Mouse (Mus musculus): ENCODE data around the gene Cutal.
"Not testable (repeated sequence)": the region's sequence is repeated elsewhere in the genome, so short reads cannot be mapped to it uniquely, and the experiment has no call there.

The Cutal gene

DNA sequence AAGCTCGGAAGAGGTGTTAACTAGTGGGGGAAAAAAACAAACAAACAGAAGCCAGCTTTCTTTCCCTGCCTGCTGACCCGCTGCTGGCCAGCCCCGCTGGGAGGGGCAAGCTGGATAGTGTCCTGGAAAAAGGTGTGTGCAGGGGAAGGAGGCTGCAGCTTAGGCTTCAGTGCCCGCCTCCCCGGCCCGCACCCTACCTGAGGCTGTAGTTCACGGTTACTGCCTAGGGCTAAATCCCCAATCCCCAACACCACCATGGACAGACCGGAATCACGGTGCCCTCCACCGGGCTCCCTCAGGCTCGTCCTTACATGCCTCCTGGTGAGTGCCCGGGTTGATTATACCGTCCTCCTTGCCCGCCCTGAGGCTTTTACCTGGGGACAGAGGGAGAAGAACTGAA, at the start of gene Cutal:
Gene Cutal, plus strand, starts transcription at position 126 of the 400 bp plus-strand sequence.
- DNase-seq: peak; percentile 71

DNA sequence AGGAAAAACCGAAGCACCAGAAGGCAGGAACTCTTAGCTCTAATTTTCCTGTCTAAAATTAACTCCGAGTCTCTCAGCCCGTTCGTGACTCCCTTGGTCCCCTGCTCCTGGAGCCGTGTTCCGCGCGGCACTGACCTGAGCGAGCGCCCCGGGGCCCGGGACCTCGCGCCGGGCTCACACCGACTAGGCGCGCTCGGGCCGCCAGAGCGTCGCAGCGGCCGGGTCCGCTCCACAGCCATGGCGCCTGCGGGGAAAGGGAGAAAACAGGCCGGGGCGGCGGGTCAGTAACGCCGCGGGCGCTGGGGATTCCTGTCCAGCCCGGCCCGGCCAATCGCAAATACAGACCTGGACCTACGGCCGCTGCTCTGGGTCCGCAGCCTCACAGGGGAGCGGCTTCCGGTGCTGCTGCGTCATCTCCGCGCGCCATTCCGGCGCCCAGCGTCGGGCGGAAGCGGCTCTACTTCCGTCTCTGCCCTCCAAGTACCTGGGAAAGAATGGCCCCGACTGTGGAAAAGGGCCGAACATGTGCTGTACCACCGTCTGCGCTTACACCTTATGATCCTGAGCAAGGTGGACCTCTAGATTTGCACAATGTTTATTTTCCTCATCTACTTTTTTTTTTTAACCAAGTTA, 48.3 kb upstream of the Cutal start, which contains the start of gene Fbxw2:
Gene Fbxw2, minus strand, starts transcription at position 485 of the 633 bp plus-strand sequence.
- DNase-seq: peak; percentile 94

DNA sequence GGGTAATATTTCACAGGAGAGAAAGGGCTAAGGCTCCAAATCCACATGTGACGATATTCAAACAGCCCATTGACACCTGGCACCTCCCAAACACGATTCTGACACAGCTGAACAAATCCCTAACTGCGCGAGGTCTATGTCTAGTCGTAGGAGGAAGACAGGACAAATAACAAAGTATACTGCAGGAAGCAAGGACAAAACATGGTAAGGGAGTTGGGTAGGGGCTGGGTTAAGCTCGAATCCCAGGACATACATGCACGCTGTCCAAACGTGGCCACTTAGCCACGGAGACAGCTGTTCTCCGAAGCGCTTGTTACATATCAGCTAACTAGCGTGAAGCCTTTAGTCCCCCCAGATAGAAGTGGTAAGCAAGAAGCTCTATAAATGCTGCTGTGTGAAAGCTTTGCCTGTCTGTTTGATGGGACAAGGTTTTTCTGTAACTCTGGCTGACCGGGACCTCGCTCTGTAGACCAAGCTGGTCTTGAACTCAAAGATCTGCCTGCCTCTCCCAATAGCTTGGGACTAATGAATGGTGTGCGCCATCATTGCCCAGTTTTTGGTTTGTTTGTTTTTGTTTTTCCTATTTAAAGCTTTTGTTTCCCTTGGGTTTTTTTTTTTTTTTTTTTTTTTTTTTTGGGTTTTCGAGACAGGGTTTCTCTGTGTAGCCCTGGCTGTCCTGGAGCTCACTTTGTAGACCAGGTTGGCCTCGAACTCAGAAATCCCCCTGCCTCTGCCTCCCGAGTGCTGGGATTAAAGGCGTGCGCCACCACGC, 47.5 kb upstream of the Cutal start:
- no peak for DNase-seq

DNA sequence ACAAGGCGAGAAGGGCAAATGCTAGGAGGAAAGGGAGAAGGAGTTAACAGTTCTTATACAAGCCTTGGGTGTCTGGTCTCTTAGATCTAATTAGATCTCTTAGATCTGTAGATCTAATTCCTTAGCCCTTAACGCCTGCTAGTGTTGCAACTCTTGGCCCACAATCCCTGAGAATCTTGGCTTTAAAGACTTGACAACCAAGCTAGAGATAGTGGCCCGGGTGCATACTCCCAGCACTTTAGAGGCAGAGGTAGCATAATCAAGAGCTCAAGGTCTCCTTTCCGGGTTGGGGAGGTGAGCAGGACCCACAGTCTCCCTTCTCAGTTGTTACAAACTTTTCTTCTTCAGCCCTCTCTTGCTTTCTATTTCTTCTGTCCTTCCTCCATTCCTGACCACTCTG, 46.6 kb upstream of the Cutal start:
- DNase-seq: no peak

DNA sequence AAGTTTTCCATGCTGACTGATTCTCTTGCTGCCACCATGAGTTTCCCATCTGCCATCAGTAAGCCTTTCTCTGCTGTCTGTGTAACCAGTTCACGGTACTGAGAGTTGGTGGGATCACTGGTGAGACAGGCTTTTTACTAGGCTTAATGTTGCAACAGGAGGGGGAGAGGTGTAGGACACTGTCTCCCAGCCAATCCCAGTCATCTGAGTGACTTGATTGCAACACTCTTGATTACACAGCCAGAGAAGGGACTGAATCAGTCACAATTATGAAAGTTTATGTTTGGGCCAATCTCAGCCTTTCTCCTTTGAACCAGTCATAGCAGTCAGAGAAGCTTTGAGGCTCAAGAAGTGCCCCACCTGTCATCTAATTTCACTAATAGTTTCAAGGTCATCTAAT, 46.2 kb upstream of the Cutal start:
- peak; percentile 55 for DNase-seq

DNA sequence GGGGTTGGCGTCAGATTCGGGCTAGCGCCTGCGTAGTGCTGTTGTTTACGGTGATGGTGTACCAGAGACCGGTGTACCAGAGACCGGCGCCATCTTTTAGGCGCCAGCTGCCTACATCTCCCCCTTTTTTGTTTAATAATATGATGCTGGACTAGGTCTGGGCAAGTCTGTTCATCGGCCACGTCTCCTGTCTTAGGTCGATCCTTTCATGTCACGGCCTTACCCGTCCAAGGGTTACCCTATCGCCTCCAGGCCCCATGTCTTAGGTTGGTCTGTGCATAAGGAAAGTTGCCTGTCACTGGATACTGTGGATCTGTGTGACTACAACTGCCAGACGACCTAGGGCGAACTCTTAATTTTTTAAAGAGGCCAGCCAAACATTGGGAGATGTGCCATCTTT, 44.1 kb upstream of the Cutal start:
- DNase-seq: not testable (repeated sequence)

DNA sequence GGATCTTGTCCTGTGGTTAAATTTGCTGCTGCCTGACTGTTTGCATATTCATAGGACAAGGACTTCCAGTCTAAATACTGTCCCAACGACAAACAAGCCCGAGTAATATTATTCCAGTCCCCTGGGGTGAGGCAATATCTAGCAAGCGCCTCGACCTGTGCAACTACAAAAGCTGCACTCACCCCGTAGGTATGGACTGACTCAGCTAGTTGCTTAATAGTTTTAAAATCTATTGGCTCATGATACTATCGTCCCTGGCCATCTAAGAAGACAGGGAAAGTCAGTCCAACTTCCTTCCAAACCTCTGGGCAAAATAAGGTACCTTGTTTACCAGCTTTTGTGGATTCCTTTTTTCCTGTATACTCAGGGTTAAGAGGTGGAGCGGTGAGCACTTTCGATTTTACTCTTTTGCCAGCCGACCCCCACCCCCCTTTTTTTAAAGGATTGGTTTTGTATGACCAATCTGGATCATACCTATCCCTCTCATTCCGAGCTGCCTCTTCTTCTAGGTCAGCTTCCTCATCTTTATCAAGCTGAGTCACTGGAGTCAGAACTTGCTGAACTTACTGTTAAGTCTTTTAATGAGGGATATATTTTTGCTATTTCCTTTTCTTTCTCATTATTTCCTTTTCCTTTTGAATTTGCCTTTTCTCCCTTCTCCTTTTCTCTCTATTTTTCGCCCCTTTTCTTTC, 41.3 kb upstream of the Cutal start, which contains the start of gene Gm34653:
Gene Gm34653, plus strand, starts transcription at position 242 of the 692 bp plus-strand sequence.
- not testable (repeated sequence) for DNase-seq

DNA sequence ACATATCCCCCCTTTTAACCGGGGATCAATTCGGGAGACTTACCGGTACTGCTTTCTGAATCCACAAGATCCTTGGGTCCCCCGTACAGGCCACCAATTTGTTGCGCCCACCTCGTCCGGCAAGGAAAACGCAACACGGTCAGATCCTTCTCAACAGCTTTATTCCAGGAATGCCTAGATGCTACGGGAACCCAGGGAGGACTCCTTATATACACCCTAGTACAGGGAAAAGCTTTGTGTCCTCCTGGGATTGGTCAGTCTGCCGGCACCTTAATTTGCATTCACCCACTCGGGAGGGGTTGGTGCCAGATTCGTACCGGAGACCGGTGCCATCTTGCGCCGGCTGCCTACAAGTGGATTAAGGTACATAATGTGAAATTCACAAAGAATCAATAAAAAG, 40.6 kb upstream of the Cutal start:
- no peak for DNase-seq

DNA sequence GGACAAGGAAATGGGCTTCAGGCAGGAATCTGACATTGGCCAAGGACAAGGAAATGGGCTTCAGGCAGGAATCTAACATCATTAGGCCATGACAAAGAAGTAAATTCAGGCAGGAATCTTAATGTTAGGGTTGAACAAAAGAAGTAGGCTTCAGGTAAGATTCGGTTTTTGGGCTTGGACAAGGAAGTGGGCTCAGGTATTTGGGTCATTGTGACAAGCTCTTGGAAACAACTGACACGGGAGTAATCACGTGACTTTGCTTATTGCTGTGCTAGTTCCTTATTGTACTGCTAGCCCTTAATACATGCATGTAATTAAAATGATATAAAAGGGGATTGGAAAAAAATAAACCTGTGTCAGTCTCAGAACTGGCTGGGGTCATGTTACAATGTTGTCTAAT, 38.5 kb upstream of the Cutal start:
- no peak for DNase-seq

DNA sequence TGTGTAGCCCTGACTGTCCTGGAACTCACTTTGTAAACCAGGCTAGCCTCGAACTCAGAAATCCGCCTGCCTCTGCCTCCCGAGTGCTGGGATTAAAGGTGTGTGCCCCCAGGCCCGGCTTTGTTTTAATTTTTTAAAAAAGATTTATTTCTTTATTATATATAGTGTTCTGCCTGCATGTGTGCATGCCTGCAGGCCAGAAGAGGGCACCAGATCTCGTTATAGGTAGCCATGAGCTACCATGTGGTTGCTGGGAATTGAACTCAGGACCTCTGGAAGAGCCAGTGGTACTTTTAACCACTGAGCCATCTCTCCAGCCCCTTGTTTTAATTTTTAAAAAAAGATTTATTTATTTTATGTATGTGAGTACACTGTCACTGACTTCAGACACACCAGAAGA, 34.1 kb upstream of the Cutal start:
- not testable (repeated sequence) for DNase-seq

DNA sequence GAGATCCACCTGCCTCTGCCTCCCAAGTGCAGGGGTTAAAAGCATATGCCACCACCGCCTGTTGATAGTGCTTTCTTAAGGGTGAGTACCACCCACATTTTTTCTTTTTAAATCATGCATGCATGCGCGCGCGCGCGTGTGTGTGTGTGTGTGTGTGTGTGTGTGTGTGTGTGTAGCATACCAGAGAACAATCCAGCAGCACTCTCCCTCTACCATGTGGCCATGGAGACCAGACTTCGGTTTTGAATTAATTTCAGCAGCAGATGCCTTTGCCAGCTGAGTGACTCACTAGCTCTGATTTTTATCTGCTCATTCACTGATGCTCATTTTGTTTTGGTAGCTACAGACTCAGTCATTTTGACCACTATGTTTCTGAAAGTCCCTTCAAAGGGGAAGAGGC, 32.5 kb upstream of the Cutal start:
- no peak for DNase-seq

DNA sequence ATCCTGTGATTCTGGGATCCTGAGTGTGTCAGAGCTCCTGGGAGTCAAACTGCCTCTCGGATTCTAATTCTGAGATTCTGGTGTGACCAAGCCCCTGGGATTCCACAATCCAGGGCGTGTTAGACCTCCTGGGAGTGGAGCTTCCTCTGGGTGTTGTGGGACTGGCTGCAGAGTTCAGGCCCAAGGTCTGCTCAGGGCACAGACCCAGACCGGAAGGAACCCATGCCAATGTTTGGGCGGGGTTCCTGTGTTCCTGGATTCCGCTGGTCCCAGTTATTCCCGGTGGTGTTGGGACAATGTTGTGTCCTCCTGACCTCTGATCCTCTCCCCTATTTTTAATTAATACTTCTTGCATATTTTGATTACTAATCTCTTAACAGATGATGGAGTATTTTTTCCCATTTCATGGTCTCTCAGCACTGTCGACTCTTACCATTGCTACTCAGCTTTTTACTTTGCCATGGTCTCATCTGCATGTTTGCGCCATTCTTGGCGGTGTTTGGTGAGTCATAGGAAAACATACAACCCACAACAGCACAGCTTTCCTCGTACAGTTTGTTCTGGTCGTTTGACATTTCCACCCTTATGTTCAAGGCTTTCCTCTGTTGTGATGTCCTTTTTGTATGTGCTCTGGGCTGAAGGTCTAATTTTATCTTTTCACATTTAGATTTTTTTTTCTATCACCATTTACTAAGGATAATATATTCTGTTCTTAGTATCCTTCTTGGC, 30.8 kb upstream of the Cutal start:
- DNase-seq: peak; percentile 88

DNA sequence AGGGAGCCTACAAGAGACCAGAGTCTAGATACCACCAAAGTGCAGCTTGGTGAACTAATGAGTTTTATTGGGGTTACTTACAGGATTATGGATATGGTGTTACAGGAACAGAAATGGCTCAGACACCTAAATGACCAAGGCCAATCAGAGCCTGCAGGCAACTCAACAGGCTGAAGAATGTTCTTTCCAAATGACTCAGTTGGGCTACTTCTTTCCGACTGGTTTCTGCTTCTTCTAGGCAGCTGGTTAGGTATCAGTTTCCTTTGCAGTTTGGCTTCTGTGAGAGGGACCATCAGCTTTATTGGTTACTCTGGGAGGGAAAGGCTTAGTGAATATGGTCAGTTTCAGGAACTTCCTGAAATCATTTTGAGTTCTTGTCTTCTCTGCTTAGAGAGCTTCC, 26.5 kb upstream of the Cutal start:
- no peak for DNase-seq

DNA sequence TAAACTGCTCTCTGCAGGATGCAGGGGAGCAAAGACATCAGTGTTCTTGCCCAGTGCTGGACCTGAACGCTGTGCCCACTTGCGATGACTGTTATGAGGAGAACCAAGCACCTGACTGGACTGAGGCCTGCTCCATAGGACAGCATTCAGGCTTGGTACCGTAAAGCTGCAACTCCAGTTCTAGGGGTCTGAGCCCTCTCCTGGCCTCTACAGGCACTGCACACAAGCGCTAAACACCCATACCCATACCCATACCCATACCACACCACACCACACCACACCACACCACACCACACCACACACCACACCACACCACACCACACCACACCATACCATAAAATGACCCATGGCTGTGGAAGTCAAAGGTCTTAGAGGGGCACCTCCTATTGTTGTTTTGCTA, 18.9 kb upstream of the Cutal start:
- peak; percentile 12 for DNase-seq

DNA sequence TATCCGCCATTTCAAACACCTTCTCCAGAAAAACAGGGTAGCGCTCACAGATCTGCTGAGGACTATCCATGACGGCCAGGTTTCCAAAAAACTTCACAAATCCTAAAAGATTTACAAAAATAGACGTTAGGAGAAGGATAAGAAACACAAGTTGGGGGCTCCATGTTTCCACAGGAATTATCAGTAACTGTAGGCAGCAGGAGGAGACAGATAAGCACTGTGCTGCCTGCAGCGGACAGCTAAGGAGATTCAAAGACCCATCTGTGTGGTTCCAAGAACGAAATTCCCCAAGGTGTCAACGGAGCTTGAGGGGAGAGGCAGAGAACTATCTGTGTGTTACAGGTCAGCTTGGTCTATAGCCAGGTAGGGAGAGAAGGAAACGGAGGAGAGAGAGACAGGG, 16.5 kb upstream of the Cutal start:
- DNase-seq: no peak

DNA sequence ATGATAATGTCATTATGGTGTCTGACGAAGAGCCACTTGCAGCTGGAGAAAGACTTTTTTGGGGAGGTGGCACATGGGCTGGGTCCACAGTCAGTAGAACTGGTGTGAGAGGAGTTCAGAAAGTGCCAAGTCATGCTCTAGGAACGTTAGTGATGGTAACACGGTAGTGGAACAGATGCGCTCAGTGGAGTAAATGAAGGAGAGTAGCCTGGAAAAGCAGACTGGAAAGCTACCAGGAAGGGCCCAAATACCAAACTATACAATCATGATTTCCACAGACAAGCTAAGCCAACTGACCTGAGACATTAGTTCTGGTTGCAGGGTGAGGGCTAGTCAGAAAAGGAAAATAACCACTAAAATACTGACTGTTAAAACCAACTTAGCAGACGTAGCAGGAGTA, 4.5 kb upstream of the Cutal start:
- DNase-seq: no peak

DNA sequence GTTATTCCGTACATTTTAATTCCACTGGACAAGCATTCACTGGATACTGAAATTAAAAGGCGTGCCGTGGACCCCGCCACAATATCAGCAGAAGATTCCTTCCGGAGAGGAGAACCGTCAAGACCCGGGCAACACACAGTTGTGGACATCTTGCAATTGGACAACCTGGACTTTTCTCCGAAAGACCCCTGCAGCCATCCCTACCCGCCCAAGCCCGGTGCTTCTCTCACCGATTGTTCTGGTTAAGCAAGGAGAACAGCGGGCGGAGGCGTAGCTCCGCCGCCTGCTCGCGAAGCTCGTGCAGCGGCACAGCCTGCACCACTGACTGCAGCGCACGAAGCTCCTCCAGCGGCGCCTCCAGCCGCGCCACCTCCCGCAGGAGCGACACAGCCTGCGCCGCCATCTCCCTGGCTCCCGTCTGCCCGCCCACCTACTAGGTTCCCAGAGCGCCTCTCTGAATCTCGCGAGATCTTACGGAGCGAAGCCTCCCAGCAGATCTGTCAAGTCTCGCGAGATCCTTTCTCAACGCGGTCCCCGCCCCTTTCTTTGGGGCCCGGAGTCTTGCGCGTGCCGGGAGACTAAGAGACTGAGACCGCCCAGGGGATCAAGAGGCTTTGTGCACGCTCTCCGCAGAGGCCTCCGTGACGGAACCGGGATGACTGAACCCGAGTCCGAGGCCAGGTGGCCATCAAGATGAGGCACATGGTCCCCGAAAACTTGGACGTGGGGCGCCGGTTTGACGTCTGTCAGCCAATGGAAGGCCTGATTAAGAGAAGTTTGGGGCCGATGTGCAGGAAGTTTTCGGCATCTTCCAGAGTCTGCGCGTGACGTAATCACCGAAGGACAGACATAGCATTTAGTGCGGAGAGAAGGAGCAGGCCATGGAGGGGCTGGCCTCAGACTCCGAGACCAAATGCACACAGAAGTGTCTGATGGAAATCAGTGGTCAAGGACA, 3.4 kb upstream of the Cutal start:
- DNase-seq: peak; percentile 97

DNA sequence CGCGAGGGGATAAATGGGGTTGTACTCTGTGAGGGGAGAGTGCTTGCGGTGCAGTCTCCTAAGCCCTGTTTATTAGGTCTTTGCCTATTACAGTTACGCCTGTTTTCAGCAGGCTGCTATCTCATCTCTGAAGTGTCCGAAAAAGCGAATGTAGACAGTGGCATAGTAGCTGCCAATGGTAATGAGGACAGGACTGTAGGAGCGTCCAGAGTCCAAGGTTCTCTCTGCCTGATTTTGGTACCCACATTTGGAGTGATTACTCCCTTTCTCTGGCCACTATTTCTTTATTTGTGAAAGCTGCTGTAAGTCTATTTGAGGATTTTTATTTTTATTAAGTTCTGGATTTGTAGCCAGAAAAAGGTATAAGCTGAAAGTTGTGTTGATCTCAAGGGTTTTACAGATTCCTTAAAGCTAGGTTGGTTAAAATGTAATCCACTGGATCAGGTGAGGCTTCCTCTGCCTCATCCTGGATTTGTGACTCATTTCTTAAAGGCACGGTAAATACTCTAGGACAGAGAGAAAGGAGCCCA, 685 bp downstream of the Cutal start, which contains the start of gene Psmd5:
Gene Psmd5, minus strand, starts transcription at position 153 of the 530 bp plus-strand sequence.
- DNase-seq: no peak

DNA sequence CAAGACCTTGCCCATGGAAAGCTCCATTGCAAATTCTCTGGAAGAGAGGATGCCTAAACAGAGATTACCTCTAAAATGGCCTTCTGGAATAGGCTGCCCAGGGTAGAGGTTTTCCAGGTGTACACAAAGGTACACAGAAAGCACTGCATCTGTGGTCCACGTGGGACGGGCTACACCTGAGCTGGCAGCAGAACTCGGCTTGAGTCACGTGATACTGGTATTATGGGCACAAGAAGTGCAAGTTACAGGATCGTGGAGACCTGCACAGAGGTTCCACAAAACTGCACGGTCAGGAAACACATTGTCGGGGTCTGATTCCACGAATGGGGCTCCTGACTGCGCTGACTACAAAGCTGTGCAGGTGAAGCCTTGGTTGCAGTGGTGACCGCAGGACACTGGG, 5.9 kb downstream of the Cutal start:
- DNase-seq: no peak

DNA sequence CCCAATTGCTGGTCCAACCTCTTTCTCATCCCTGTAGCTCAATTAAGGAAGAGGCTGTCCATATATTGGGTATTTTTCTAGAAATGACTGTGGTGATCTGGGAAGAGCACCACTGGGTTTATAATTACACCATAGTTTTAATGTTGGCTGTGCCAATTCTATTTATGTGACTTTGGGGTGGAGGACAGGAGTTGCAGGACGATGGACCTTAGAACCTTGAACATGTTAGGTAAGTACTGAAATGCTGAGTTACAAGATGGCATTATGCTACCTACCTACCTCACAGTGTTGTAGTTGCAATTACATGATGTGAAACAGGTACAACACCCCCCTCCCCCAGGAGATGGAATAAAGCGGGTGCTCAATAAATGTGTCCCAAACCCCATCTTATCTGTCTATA, 8.6 kb downstream of the Cutal start:
- no peak for DNase-seq

DNA sequence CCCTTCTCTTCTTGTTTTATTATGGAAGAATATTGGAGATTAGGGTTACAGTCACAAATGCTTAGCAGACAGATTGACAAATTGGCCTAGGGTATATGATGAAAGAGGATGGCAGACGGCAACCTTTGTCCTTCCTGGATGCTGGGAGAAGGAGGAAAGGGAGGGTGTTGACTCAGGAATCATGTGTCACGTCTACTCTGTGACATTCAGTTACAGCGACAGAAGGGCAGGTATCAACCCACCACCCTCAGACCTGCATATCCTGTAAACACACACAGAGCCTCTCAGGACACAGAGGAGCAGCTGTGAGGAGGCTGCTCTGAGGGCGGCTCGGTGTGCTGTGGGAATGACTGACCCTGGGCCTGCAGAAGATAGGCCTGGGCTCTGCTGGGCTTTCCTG, 9.0 kb downstream of the Cutal start:
- no peak for DNase-seq

DNA sequence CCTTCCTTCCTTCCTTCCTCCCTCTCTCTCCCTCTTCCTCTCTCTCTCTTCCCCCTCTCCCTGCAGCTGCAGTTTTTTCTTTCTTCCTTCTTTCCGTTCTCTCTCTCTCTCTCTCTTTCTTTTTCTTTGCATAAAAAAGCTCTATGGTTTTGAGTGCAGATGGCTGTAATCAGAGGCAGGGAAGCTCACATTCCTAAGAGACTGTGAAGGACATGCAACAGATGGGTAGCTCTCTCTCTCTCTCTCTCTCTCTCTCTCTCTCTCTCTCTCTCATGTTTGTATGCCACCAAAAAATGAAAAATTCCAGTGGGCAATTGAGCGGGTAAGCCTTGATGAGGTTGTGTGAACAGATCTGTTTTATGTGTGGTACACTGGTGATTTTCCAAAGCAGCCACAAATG, 10.0 kb downstream of the Cutal start:
- DNase-seq: no peak
